ENCODE assay signal across 31 mouse cellular contexts in the genomic region with DNA sequence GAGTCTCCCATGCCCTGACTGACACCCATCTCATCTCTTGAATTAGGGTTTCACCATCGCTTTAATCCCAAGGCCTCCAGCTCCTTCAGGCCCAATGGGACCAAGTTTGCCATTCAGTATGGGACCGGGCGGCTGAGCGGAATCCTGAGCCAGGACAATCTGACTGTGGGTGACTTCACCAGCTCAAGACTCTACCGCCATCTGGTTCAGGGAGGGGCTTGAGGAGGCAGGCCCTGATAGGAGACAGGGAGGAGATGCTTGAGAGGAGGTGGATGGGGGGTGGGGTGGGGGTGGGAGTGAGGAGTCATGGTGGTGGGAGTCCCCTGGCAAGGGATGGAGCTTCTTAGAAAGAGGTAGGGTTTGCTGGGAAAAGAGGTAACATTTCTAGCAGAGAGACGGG. TPM values are rescaled to one million over a fixed set of nuclear protein-coding genes. Genes with fewer than 3 reads are reported as not detected.
"Had no signal": no experiment of that assay in that cellular context is flagged by ENCODE, and none has a peak within 500 bp of the region (broad histone marks: within the 10 kb centered on the region; RNA-seq: fewer than 3 reads in every experiment).

No protein-coding gene starts in this region.

- H3K36me3 ChIP-seq: limb, embryonic 10.5 days; limb, embryonic 12.5 days; limb, embryonic 13.5 days; limb, embryonic 15.5 days; liver, embryonic 12.5 days; liver, embryonic 13.5 days; liver, embryonic 15.5 days; midbrain, embryonic 10.5 days; midbrain, embryonic 12.5 days; midbrain, embryonic 13.5 days; midbrain, embryonic 15.5 days; neural tube, embryonic 12.5 days; neural tube, embryonic 13.5 days had no signal

- H3K9ac ChIP-seq: limb, embryonic 12.5 days; limb, embryonic 13.5 days; limb, embryonic 15.5 days; liver, embryonic 12.5 days; liver, embryonic 13.5 days; liver, embryonic 14.5 days; liver, embryonic 15.5 days; liver, postnatal 0 days; lung, embryonic 14.5 days; midbrain, embryonic 12.5 days; midbrain, embryonic 13.5 days; midbrain, embryonic 15.5 days; neural tube, embryonic 12.5 days; neural tube, embryonic 13.5 days had no signal

- H3K9me3 ChIP-seq: limb, embryonic 10.5 days; limb, embryonic 12.5 days; limb, embryonic 15.5 days; liver, embryonic 12.5 days; liver, embryonic 13.5 days; liver, embryonic 15.5 days; midbrain, embryonic 12.5 days; midbrain, embryonic 13.5 days; midbrain, embryonic 15.5 days; neural tube, embryonic 12.5 days had no signal

- H3K27me3 ChIP-seq: midbrain, embryonic 15.5 days; neural tube, embryonic 12.5 days had no signal

- H3K4me1 ChIP-seq: limb, embryonic 10.5 days; limb, embryonic 12.5 days; limb, embryonic 13.5 days; limb, embryonic 15.5 days; midbrain, embryonic 12.5 days; midbrain, embryonic 13.5 days; midbrain, embryonic 15.5 days; neural tube, embryonic 12.5 days had no signal

- H3K4me2 ChIP-seq: limb, embryonic 12.5 days; limb, embryonic 13.5 days; limb, embryonic 15.5 days; liver, embryonic 11.5 days; liver, embryonic 12.5 days; liver, embryonic 13.5 days; liver, embryonic 15.5 days; lung, embryonic 14.5 days; midbrain, embryonic 12.5 days; midbrain, embryonic 13.5 days; midbrain, embryonic 15.5 days; neural tube, embryonic 12.5 days; neural tube, embryonic 13.5 days had no signal

- H3K27ac ChIP-seq: left cerebral cortex, adult 2 months; limb, embryonic 10.5 days; limb, embryonic 12.5 days; limb, embryonic 13.5 days; limb, embryonic 15.5 days; liver, embryonic 12.5 days; liver, embryonic 13.5 days; liver, embryonic 14.5 days; liver, embryonic 15.5 days; macrophage; midbrain, embryonic 10.5 days; midbrain, embryonic 12.5 days; midbrain, embryonic 13.5 days; midbrain, embryonic 15.5 days; neural tube, embryonic 12.5 days; neural tube, embryonic 13.5 days had no signal

- DNase-seq: left cerebral cortex, postnatal 4 days; liver; liver, embryonic 13.5 days; liver, postnatal 0 days; lung, adult 18-20 months; lung, adult 2 months; lung, embryonic 14.5 days; lung, postnatal 10 days; lung, postnatal 14 days; lung, postnatal 4 days; midbrain, embryonic 14.5 days had no signal

- H3K4me3 ChIP-seq: left cerebral cortex, adult 2 months; limb, embryonic 10.5 days; limb, embryonic 12.5 days; limb, embryonic 13.5 days; limb, embryonic 15.5 days; liver, embryonic 12.5 days; liver, embryonic 13.5 days; liver, embryonic 15.5 days; megakaryocyte, embryonic 14.5 days; midbrain, embryonic 10.5 days; midbrain, embryonic 12.5 days; midbrain, embryonic 13.5 days; midbrain, embryonic 15.5 days; myocyte; neural tube, embryonic 12.5 days; neural tube, embryonic 13.5 days had no signal

- ATAC-seq: liver, embryonic 12.5 days; liver, postnatal 0 days; lung, postnatal 0 days; midbrain, embryonic 13.5 days; midbrain, embryonic 15.5 days had no signal

RNA-seq across cellular contexts. Expression of a gene that starts 9.5 kb away (rescaled TPM):
- polyA plus RNA-seq: myocyte had no signal

RNA-seq across cellular contexts. Expression of a gene that starts 49.8 kb away (rescaled TPM):
- polyA plus RNA-seq: limb, embryonic 10.5 days; liver, embryonic 12.5 days; midbrain, embryonic 10.5 days; midbrain, embryonic 12.5 days; midbrain, embryonic 13.5 days; midbrain, embryonic 14.5 days; neural tube, embryonic 11.5 days; neural tube, embryonic 12.5 days had no signal
